Mouse (Mus musculus) heart, adult 2 months (tissue): ENCODE measurements around the gene Fzd5. TPM values are rescaled to one million over a fixed set of nuclear protein-coding genes. Genes with fewer than 3 reads are reported as not detected.
A peak's percentile ranks its signal among the peaks of the same experiment; 100 is the strongest.

Source experiments
- DNase-seq, 2 experiments: peaks; one replicate each; pipeline ENCODE4 v3.0.0; 2021
- H3K27ac ChIP-seq: fragments of 200-600 bp; 2 replicates; pipeline ENCODE4 v1.8.1; 2022
- H3K27me3 ChIP-seq: fragments of 200-500 bp; 2 replicates; pipeline ENCODE4 v1.6.1; 2012; ENCODE audit warnings: mild to moderate bottlenecking, low read length, inconsistent platforms, mixed read lengths; ENCODE audit not compliant: control insufficient read depth, insufficient read depth
- H3K36me3 ChIP-seq: fragments of 200-500 bp; 2 replicates; pipeline ENCODE4 v1.6.1; 2012; ENCODE audit warnings: low read length, inconsistent platforms; ENCODE audit not compliant: control insufficient read depth, insufficient read depth
- H3K4me1 ChIP-seq: fragments of 200-500 bp; 2 replicates; pipeline ENCODE4 v1.6.1; 2011; ENCODE audit warnings: low read length; ENCODE audit not compliant: control insufficient read depth, insufficient read depth
- H3K4me3 ChIP-seq: fragments of 200-600 bp; 2 replicates; pipeline ENCODE4 v1.8.1; 2022
- H3K79me2 ChIP-seq: fragments of 200-500 bp; replicated peaks from 2 replicates; pipeline ENCODE4 v1.6.1; 2012; ENCODE audit warnings: mild to moderate bottlenecking, inconsistent platforms, low read length, moderate library complexity, mixed read lengths; ENCODE audit not compliant: control insufficient read depth, insufficient read depth
- H3K9ac ChIP-seq: fragments of 200-500 bp; 2 replicates; pipeline ENCODE4 v1.6.1; 2012; ENCODE audit warnings: low read depth, mild to moderate bottlenecking, control low read depth, inconsistent platforms, low read length, mixed read lengths
- CTCF ChIP-seq: fragments of 200-600 bp; IDR thresholded peaks from 2 replicates; pipeline ENCODE4 v1.8.1; 2022; ENCODE audit warnings: antibody characterized with exemption, mild to moderate bottlenecking, moderate library complexity
- EP300 ChIP-seq: fragments of 200-500 bp; IDR thresholded peaks from 2 replicates; pipeline ENCODE4 v1.6.1; 2011; ENCODE audit warnings: low read depth, low read length, control low read depth; ENCODE audit not compliant: insufficient read depth
- POLR2A ChIP-seq: fragments of 200-500 bp; IDR thresholded peaks from 2 replicates; pipeline ENCODE4 v1.6.1; 2011; ENCODE audit warnings: mild to moderate bottlenecking, low read depth, low read length, control low read depth; ENCODE audit not compliant: insufficient read depth
- WGBS: fragments of 180-500 bp; shearing (Covaris S2); methylation state at CpG from one replicate; pipeline ENCODE4 v1.1.7; 2018; 5-methylcytosine and 5-hydroxymethylcytosine counted together
- intact Hi-C: fragments of 180-260 bp; cut with DNase I; formaldehyde crosslinking; loops from one replicate; pipeline ENCODE4 v1.15.1; 2025
- polyA plus RNA-seq: library from polyadenylated mRNA; depleted of rRNA; stranded (reverse); fragments of >200 nt; gene quantifications from 2 replicates; pipeline ENCODE4 v1.2.3, GENCODE M21; 2012
- total RNA-seq, 2 experiments: library from RNA; stranded (reverse); gene quantifications; 2 replicates each; pipeline ENCODE4 v1.2.3; 2021

Fzd5 gene
- total and polyA plus RNA-seq, 3 experiments = 3.2 to 4.4 (median 3.6) TPM

GRCm38 (mm10) chr1:64712006-64712760 lies 25.4 kb downstream of the Fzd5 start:
- no peak overlapping the region for H3K4me3 ChIP-seq
- H3K9ac ChIP-seq = no peak overlapping the region
- H3K4me1 ChIP-seq = peaks cover 1% of the 10 kb centered on the region; the same call in 1 of the 2 replicates
- H3K27ac ChIP-seq = no peak overlapping the region
- intact Hi-C loops = no loop called here
- no peaks in the 10 kb centered on the region for H3K79me2 ChIP-seq
- no peaks in the 10 kb centered on the region for H3K36me3 ChIP-seq
- DNase-seq = no peak
- 85% methylated on average over 14 of the region's 14 CpGs for WGBS
- H3K27me3 ChIP-seq = no peaks in the 10 kb centered on the region
- no peak for TF ChIP-seq EP300
- no peak for TF ChIP-seq POLR2A
- TF ChIP-seq CTCF = no peak

- TF ChIP-seq CTCF = peak; percentile 85
- TF ChIP-seq EP300 = no peak
- intact Hi-C loops = loop anchor here (1.0 to 5.0 kb wide), 3 partner anchors 93 to 1053 kb away; partner anchors contain the start of genes Creb1 and Mettl21a
- Histone ChIP-seq H3K27me3 (no peaks in the 10 kb centered on the region), H3K4me1 (no peaks in the 10 kb centered on the region), H3K4me3 (no peak overlapping the region), H3K9ac (no peak overlapping the region), H3K27ac (no peak overlapping the region), H3K79me2 (no peaks in the 10 kb centered on the region), H3K36me3 (peaks cover 1% of the 10 kb centered on the region; the same call in 1 of the 2 replicates)
- no peak for DNase-seq
- whole genome bisulfite sequencing = 14% methylated on average over 2 of the region's 2 CpGs
These were observed 27.7 kb downstream of the Fzd5 start for GRCm38 (mm10) chr1:64709891-64710290.

GRCm38 (mm10) chr1:64706610-64707009 lies 30.9 kb downstream of the Fzd5 start:
- no peaks in the 10 kb centered on the region for H3K79me2 ChIP-seq
- no peak overlapping the region for H3K9ac ChIP-seq
- no peaks in the 10 kb centered on the region for H3K27me3 ChIP-seq
- no peak for TF ChIP-seq CTCF
- intact Hi-C loops = loop anchor here (5.0 kb wide), 2 partner anchors 174 to 1049 kb away; partner anchors contain the start of gene Creb1
- no peak overlapping the region for H3K4me3 ChIP-seq
- DNase-seq = no peak
- no peaks in the 10 kb centered on the region for H3K4me1 ChIP-seq
- 89% methylated on average over 2 of the region's 2 CpGs for WGBS
- H3K27ac ChIP-seq = no peak overlapping the region
- H3K36me3 ChIP-seq = peaks cover 1% of the 10 kb centered on the region; the same call in 1 of the 2 replicates

- H3K9ac ChIP-seq = no peak overlapping the region
- H3K79me2 ChIP-seq = no peaks in the 10 kb centered on the region
- no peak overlapping the region for H3K4me3 ChIP-seq
- DNase-seq = peak; percentile 56 to 61
- 37% methylated on average over 6 of the region's 6 CpGs for WGBS
- no peak overlapping the region for H3K27ac ChIP-seq
- no peaks in the 10 kb centered on the region for H3K4me1 ChIP-seq
- peaks cover 1% of the 10 kb centered on the region; the same call in 1 of the 2 replicates for H3K36me3 ChIP-seq
- no peaks in the 10 kb centered on the region for H3K27me3 ChIP-seq
- intact Hi-C loops = loop anchor here (2.0 to 5.0 kb wide), 3 partner anchors 14 to 1048 kb away; partner anchors contain the start of genes Ccnyl1 and Creb1
- no peak for TF ChIP-seq EP300
- no peak for TF ChIP-seq POLR2A
- TF ChIP-seq CTCF = peak; percentile 86
These were observed 32.3 kb downstream of the Fzd5 start for GRCm38 (mm10) chr1:64705230-64705629.

- no peaks in the 10 kb centered on the region; the same call in 1 of the 2 replicates for H3K4me1 ChIP-seq
- intact Hi-C loops = no loop called here
- TF ChIP-seq POLR2A = no peak
- no peak for TF ChIP-seq EP300
- TF ChIP-seq CTCF = no peak
These were observed 35.8 kb downstream of the Fzd5 start for GRCm38 (mm10) chr1:64701780-64702179.

GRCm38 (mm10) chr1:64695156-64695555 lies 42.4 kb downstream of the Fzd5 start:
- Histone ChIP-seq H3K4me3 (no peak overlapping the region), H3K4me1 (peaks cover 6% of the 10 kb centered on the region), H3K79me2 (peaks cover 2% of the 10 kb centered on the region; the same call in 1 of the 2 replicates), H3K27ac (no peak overlapping the region), H3K27me3 (no peaks in the 10 kb centered on the region), H3K9ac (no peak overlapping the region), H3K36me3 (peaks cover 11% of the 10 kb centered on the region)
- 82% methylated on average over 3 of the region's 3 CpGs for WGBS
- DNase-seq = no peak
- no peak for TF ChIP-seq POLR2A
- no peak for TF ChIP-seq CTCF
- TF ChIP-seq EP300 = no peak
- intact Hi-C loops = no loop called here

More at GRCm38 (mm10) chr1:64701780-64702179, 35.8 kb downstream of the Fzd5 start:
- H3K27me3 ChIP-seq = no peaks in the 10 kb centered on the region
- no peak for DNase-seq
- H3K79me2 ChIP-seq = no peaks in the 10 kb centered on the region; the same call in 1 of the 2 replicates
- 74% methylated on average over 3 of the region's 3 CpGs for WGBS
- H3K27ac ChIP-seq = no peak overlapping the region
- H3K9ac ChIP-seq = no peak overlapping the region
- peaks cover 1% of the 10 kb centered on the region; the same call in 1 of the 2 replicates for H3K36me3 ChIP-seq
- H3K4me3 ChIP-seq = no peak overlapping the region
